Mouse (Mus musculus) left cerebral cortex, postnatal 14 days (tissue): Measurements from ENCODE around the gene Ric3. TPM values are rescaled to one million over a fixed set of nuclear protein-coding genes. Genes with fewer than 3 reads are reported as not detected.
"Not testable (repeated sequence)": the region's sequence is repeated elsewhere in the genome, so short reads cannot be mapped to it uniquely, and the experiment has no call there.

Experiments
- DNase-seq, 2 experiments: peaks; one replicate each; pipeline ENCODE4 v3.0.0; 2021 to 2022; ENCODE audit warnings: low spot score in 2 of 2, mixed read lengths in 1 of 2
- intact Hi-C: fragments of 180-260 bp; cut with DNase I; formaldehyde crosslinking; loops from one replicate; pipeline ENCODE4 v1.15.1; 2025
- long read RNA-seq, 2 experiments: library from polyadenylated mRNA; stranded (forward); transcript quantifications; one replicate each; pipeline ENCODE4 v2.0.0; 2021
- total RNA-seq, 2 experiments: library from RNA; stranded (reverse); gene quantifications; 2 replicates each; pipeline ENCODE4 v1.2.3; 2021

The Ric3 gene
- 10 to 100 TPM; 49.3 to 53.5 TPM for total RNA-seq
- long read RNA-seq, experiment 1, full-length matches to known transcripts = 92 of 116 reads
- long read RNA-seq, experiment 1, partial matches to known transcripts = 15 of 116 reads
- long read RNA-seq, experiment 1, other reads (novel, unspliced or antisense) = 9 of 116 reads
- long read RNA-seq, experiment 2, full-length matches to known transcripts = 74 of 91 reads
- long read RNA-seq, experiment 2, partial matches to known transcripts = 15 of 91 reads
- long read RNA-seq, experiment 2, other reads (novel, unspliced or antisense) = 2 of 91 reads

DNA sequence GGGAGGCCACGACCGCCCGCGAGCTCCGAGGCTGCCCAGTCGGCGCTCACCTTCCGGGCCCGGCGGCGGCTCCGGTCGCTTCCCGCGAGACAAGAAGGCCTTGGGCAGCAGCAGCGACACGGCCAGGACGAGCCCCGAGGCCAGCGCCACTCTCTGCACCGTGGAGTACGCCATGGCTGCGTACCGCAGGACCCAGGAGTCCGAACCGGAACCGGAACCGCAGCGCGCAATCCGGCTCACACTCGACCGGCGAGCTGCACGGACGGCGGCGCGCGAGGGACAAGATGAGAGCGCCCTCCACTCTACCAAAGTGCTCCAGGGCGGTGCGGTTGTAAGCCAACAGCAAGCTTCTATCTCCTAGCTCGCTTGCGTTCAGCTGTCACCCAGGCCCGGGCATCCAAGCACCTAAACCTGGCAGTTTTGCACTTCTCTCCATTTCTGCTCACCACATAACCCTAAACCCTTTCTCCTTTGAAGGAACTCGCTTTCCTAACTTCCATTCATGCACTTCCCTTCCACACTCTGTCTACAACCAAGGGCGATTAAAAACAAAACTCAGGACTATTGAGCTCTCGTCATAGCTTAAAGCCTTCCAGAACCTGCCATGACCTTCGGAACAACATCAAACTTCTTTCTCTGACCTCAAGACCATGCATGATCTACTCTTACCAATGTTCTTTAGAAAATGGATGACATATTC, at the start of gene Ric3:
Ric3 (minus strand) TSS at position 219 of the 700 bp plus-strand sequence.
- peak; percentile 79 to 92 for DNase-seq
- intact Hi-C loops = loop anchor here (5.0 kb wide), 1 partner anchor 131 kb away; the partner anchor contains the start of gene Tub

DNA sequence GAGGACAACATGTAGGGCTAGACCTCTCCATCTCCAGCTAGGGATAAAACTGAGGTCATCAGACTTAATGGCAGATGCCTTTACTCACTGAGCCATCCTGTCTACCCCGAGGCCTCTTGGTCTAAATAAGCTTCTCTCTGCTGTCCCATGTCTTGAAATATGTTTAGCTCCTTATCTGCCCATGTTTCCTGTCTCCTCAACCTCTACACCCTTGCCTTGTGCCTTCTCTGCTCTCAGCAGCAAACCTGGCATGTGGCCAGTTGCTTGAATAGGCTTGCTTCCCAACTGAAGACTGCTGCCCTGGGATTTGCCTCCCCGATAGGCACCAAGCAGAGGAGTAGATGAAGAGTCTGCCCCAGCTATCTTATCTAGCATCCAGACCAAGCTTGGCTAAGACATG, 48.4 kb upstream of the Ric3 start:
- intact Hi-C loops = no loop called here
- DNase-seq = no peak

- intact Hi-C loops = loop anchor here (2.0 kb wide), 1 partner anchor 19 kb away; no protein-coding TSS in a partner anchor
- DNase-seq = no peak
These were observed 47.0 kb upstream of the Ric3 start for GRCm38 (mm10) chr7:109129946-109130686.

- no peak for DNase-seq
- intact Hi-C loops = loop anchor here (2.0 kb wide), 1 partner anchor 19 kb away; no protein-coding TSS in a partner anchor
These were observed 46.3 kb upstream of the Ric3 start for GRCm38 (mm10) chr7:109129442-109129841.

GRCm38 (mm10) chr7:109115929-109116328, 32.8 kb upstream of the Ric3 start:
- intact Hi-C loops = no loop called here
- no peak for DNase-seq

DNA sequence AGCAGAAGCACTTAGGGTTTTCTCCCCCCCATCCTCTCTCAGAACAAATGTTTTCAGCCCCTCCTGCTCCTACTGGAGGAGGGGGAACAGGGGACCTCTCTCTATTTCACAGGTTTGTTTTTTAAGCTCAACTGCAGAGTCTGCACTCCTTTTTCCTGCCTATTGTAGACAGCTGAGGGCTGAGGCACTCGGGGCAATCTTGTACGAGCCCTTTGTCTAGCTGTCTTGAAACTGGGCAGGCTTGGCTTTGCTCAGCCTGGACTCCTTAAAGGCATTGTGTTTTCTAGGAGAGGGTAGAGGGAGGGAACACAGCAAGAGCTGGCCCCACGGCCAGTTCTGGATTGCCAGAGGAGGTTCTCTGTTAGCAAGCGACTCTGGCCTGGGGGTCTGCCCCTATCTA, 32.4 kb upstream of the Ric3 start:
- intact Hi-C loops, DNase-seq: not testable (repeated sequence)

DNA sequence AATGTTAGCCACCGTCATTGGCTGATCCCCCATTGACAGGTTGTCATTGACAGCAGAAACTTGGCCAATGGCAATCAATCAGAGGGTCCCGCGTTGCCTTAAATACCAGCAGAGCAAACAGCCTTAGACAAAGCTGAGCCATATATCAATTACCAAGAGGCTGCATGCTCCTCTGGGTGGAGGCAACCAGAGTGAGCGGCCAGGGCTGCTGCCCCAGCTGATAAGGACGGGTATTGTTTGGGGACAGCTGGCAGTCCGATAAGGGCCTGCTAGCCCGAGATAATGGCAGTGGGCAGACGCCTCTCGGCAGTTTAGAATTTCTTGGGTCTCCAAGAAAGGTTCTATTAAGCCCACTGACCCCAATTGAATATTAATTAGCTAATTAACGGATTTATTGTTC, 31.8 kb upstream of the Ric3 start:
- DNase-seq = no peak
- intact Hi-C loops = no loop called here

DNA sequence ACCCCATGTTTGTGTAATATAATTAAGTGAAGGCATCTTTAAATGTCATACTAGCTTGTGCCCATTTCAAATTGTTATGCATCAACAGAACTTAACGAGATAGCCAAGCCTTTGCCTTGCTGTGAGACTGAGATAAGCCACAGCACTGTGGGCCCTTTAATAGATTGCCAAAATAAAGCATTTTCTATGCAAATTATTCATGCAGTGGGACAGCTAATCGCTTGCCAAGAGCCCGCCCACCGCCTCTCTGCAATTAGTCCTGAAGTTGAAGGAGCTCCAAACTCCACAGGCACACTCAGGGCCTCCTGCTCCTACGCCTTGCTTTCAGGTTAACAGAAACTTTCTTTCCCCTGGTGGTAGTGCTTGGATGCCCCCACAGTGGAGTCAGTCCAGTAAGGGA, 27.9 kb upstream of the Ric3 start:
- DNase-seq = peak; percentile 67 to 74
- intact Hi-C loops = loop anchor here (2.0 kb wide), 1 partner anchor 18 kb away; no protein-coding TSS in a partner anchor

- intact Hi-C loops = no loop called here
- no peak for DNase-seq
These were observed 21.8 kb upstream of the Ric3 start for GRCm38 (mm10) chr7:109104894-109105293.

DNA sequence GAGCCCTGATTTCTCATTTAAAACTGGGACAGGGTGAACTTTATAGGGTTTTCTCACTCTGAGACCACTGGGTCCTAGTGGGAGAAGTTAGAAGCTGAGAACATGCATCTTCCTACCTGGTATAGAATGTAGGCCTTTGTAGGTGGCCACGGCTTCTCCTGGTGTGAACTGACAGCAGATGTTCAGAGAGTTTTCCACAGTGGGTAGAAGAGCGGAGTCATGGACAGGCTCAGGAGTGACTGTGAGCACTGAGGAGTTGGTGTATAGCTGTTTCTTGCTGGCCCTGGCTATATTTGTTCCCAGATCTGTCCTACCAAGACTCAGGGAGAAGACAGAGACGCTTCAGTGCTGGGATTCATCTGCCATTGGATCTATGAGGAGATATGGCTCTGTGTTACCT, 18.0 kb upstream of the Ric3 start:
- intact Hi-C loops = no loop called here
- DNase-seq = no peak

GRCm38 (mm10) chr7:109098145-109099018, 15.3 kb upstream of the Ric3 start:
- peak; percentile 39 to 57 for DNase-seq
- intact Hi-C loops = loop anchor here (2.0 to 5.0 kb wide), 2 partner anchors 74 to 326 kb away; no protein-coding TSS in a partner anchor

- no peak for DNase-seq
- intact Hi-C loops = loop anchor here (5.0 kb wide), 1 partner anchor 75 kb away; no protein-coding TSS in a partner anchor
These were observed 14.1 kb upstream of the Ric3 start for GRCm38 (mm10) chr7:109097203-109097602.

- DNase-seq = no peak
- intact Hi-C loops = loop anchor here (5.0 kb wide), 1 partner anchor 76 kb away; no protein-coding TSS in a partner anchor
These were observed 13.5 kb upstream of the Ric3 start for GRCm38 (mm10) chr7:109096618-109097017.

- DNase-seq = no peak
- intact Hi-C loops = no loop called here
These were observed 11.2 kb upstream of the Ric3 start for GRCm38 (mm10) chr7:109094294-109094693.

DNA sequence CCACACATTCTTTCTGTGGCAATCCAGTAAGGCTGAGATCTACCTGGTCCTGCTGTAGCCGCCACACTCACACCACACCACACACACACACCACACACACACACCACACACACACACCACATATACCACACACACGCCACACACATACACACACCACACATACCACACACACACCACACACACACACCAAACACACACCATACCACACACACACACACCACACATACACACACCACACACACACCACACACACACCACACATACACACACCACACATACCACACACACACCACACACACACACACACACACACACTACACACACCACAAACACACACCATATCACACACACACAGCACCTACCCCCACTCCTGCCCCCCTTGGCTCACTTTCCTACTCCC, 8.2 kb upstream of the Ric3 start:
- DNase-seq, intact Hi-C loops: not testable (repeated sequence)

- intact Hi-C loops = no loop called here
- DNase-seq = no peak
These were observed 3.8 kb upstream of the Ric3 start for GRCm38 (mm10) chr7:109086946-109087345.

GRCm38 (mm10) chr7:109083813-109084184, 668 bp upstream of the Ric3 start:
- peak in 1 of 2 experiments; percentile 22 for DNase-seq
- intact Hi-C loops = loop anchor here (5.0 kb wide), 1 partner anchor 131 kb away; the partner anchor contains the start of gene Tub

DNA sequence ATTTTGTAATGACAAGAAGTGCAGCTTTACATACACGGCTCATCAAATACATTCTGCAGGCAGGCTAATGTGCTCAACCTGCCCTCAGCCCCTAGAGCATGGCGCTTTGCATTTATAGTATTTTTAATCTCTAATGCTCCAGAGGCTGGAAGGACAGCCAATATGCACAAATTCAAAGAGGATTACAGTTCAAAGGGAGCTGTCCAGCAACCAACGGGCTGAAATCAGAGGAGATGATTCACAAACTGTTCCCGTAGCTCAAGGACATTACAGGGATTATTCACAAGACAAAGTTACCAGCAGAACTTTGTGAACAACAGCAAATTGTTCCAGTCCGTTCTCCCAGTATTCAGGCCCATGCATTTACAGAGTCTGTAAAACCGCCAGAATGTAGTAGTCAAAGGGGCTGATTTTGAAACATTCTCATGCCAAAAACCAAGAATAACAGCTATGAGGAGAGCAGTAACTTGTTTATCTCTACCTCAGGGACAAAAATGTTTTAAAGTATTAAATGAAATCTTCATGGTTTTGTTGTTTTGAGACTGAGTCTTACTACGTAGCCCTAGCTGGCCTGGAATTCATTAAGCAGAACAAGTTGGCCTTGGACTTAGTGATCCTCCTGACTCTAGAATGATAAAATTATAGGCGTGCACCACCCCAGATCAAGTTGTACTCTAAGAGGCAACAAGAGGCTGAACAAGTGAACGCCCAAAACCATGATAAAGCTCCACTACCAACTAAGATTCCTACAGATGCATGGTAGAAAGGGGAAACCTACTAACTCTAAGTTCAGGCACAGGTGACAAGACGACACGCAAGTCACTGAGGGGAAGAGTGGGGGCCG, 640 bp downstream of the Ric3 start:
- DNase-seq = no peak
- intact Hi-C loops = loop anchor here (5.0 kb wide), 1 partner anchor 130 kb away; the partner anchor contains the start of gene Tub
